Mouse (Mus musculus) spleen, adult 18-20 months (tissue): ENCODE measurements around the gene Ell3.
A peak's percentile ranks its signal among the peaks of the same experiment; 100 is the strongest.

ENCODE experiments used
- DNase-seq, 2 experiments: peaks; one replicate each; pipeline ENCODE4 v3.0.0; 2022; ENCODE audit warnings: mixed read lengths in 2 of 2

The Ell3 gene

GRCm38 (mm10) chr2:121447006-121447405 is 2.9 kb upstream of the Ell3 start:
- no peak for DNase-seq

- no peak for DNase-seq
Measured at GRCm38 (mm10) chr2:121446506-121446905, 2.4 kb upstream of the Ell3 start.

- no peak for DNase-seq
Measured at GRCm38 (mm10) chr2:121445117-121445516, 1.0 kb upstream of the Ell3 start.

- peak; percentile 14 to 24 for DNase-seq
Measured at GRCm38 (mm10) chr2:121443068-121443349, 1.1 kb downstream of the Ell3 start.

- peak; percentile 76 to 82 for DNase-seq
Measured at GRCm38 (mm10) chr2:121442259-121443067, 1.6 kb downstream of the Ell3 start.

- peak; percentile 57 to 70 for DNase-seq
Measured at GRCm38 (mm10) chr2:121441800-121442199, 2.3 kb downstream of the Ell3 start.

GRCm38 (mm10) chr2:121440834-121441605 is 3.1 kb downstream of the Ell3 start:
- DNase-seq = no peak

- no peak for DNase-seq
Measured at GRCm38 (mm10) chr2:121439746-121440145, 4.3 kb downstream of the Ell3 start.

- no peak for DNase-seq
Measured at GRCm38 (mm10) chr2:121434854-121435253, 9.2 kb downstream of the Ell3 start.

- DNase-seq = no peak
Measured at GRCm38 (mm10) chr2:121425890-121426289, 18.2 kb downstream of the Ell3 start.

GRCm38 (mm10) chr2:121423166-121423565 is 20.9 kb downstream of the Ell3 start:
- no peak for DNase-seq

- no peak for DNase-seq
Measured at GRCm38 (mm10) chr2:121418476-121418875, 25.6 kb downstream of the Ell3 start.

- DNase-seq = no peak
Measured at GRCm38 (mm10) chr2:121416356-121416755, 27.7 kb downstream of the Ell3 start.

- DNase-seq = no peak
Measured at GRCm38 (mm10) chr2:121415591-121415990, 28.5 kb downstream of the Ell3 start.

- DNase-seq = no peak
Measured at GRCm38 (mm10) chr2:121415103-121415502, 29.0 kb downstream of the Ell3 start.

- no peak for DNase-seq
Measured at GRCm38 (mm10) chr2:121414139-121414685, 29.9 kb downstream of the Ell3 start.

- peak; percentile 92 to 94 for DNase-seq
Measured at GRCm38 (mm10) chr2:121413387-121414042, 30.6 kb downstream of the Ell3 start, which contains the start of the genes Pdia3 and Catsper2. Gene Pdia3 (plus strand): TSS chr2:121413775. Gene Catsper2 (minus strand): TSS chr2:121413792.

- DNase-seq = no peak
Measured at GRCm38 (mm10) chr2:121412843-121413386, 31.2 kb downstream of the Ell3 start.

GRCm38 (mm10) chr2:121408160-121408559 is 35.9 kb downstream of the Ell3 start:
- peak; percentile 12 to 52 for DNase-seq

GRCm38 (mm10) chr2:121403296-121403695 is 40.8 kb downstream of the Ell3 start:
- DNase-seq = no peak

- peak; percentile 33 to 85 for DNase-seq
Measured at GRCm38 (mm10) chr2:121396624-121397023, 47.5 kb downstream of the Ell3 start.
